Mouse (Mus musculus) CH12F3 (cell line): ENCODE results near the gene Gm43552.

Source experiments
- in situ Hi-C: fragments of 300-500 bp; cut with MboI; formaldehyde crosslinking; loops from 2 replicates; pipeline ENCODE4 v1.14.3; 2020; ENCODE audit warnings: low sequenced_read_pairs

The Gm43552 gene

GRCm38 (mm10) chr5:65385704-65386103 lies 106.9 kb downstream of the Gm43552 start:
- in situ Hi-C loops, result no loop called here
